Mouse (Mus musculus): ENCODE results near the gene Kcnmb1.

DNA sequence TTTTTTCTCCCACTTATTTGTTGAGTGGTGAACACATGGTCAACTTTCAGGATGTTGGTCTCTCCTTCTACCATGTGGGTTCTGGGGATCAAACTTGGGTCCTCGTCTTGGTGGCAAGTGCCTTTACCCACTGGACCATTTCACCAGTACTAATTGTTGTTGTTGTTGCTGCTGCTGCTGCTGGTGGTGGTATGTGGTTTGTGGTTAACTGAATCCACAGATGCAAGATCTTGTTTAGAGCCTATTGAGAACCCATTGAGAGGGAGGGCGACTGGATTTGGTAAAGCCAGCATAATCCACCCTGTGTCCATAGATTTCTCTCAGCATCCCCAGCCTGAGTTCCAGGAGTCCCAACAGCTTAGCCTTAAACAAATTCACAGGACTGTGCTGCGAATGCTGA is 37.6 kb downstream of the Kcnmb1 start:
- TF ChIP-seq CTCF (IDR thresholded peaks at IDR 0.05; ENCODE audit: extremely low read depth, insufficient read depth, insufficient read length, insufficient replicate concordance) (no peak), POLR2A (IDR thresholded peaks at IDR 0.05; ENCODE audit: low read depth, low read length) (no peak)
